Mouse (Mus musculus): ENCODE data around the gene Enoph1.

DNA sequence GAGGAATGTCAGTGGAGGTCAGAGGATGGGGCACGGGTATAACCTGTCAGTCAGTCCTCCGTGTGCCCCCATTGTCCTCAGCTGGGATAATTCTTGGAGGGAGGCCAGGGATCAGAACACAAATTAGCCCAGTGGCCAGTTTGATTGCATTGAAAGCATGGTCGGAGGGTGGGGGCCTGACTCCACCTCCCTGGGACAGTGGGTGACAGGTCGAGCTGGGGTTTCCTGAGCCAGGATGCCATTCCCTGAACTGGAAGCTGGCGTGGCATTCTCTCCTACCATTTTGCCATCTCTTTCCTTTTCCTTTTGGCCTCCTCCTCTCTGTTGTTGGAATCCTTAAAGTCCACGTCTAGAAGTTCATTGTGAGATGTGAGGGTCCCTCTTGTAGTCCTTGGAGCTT is 33.9 kb upstream of the Enoph1 start:
- TF ChIP-seq POLR2A (IDR thresholded peaks at IDR 0.05; ENCODE audit: extremely low read depth, insufficient read depth, low read length) (no peak), CTCF (IDR thresholded peaks at IDR 0.05; ENCODE audit: extremely low read depth, insufficient read depth, low read length) (no peak)
